Mouse (Mus musculus) MEL (cell line): ENCODE data around the gene Abca5.

Source experiments
- CTCF ChIP-seq, 3 experiments: IDR thresholded peaks in 2 of 3; conservative IDR thresholded peaks in 1 of 3; 2 replicates each; pipeline ENCODE4 v1.5.1; 2011 to 2012; ENCODE audit warnings: low read length in 3 of 3, low read depth in 2 of 3, mild to moderate bottlenecking in 2 of 3, improper control_type of control experiment in 1 of 3, inconsistent platforms in 1 of 3, mixed read lengths in 1 of 3, moderate library complexity in 1 of 3; ENCODE audit not compliant: control insufficient read depth in 1 of 3, insufficient read depth in 1 of 3, poor library complexity in 1 of 3, severe bottlenecking in 1 of 3
- ELF1 ChIP-seq: IDR thresholded peaks from 2 replicates; pipeline ENCODE4 v1.6.1; 2014; ENCODE audit warnings: low read depth, mild to moderate bottlenecking, inconsistent platforms, low read length, improper control_type of control experiment, moderate library complexity
- MAZ ChIP-seq: IDR thresholded peaks from 2 replicates; pipeline ENCODE4 v1.6.1; 2012; ENCODE audit warnings: low read depth, mild to moderate bottlenecking, inconsistent platforms, low read length, improper control_type of control experiment
- NRF1 ChIP-seq: IDR thresholded peaks from 2 replicates; pipeline ENCODE4 v1.6.1; 2014; ENCODE audit warnings: low read depth, mild to moderate bottlenecking, inconsistent platforms, low read length, improper control_type of control experiment, moderate library complexity; ENCODE audit not compliant: poor library complexity, insufficient read depth, severe bottlenecking
- POLR2AphosphoS2 ChIP-seq: IDR thresholded peaks from 2 replicates; pipeline ENCODE4 v1.6.1; 2011; ENCODE audit warnings: low read length, improper control_type of control experiment
- USF2 ChIP-seq, 2 experiments: IDR thresholded peaks; 2 replicates each; pipeline ENCODE4 v1.6.1; 2011 to 2012; ENCODE audit warnings: improper control_type of control experiment in 2 of 2, low read length in 2 of 2, borderline replicate concordance in 1 of 2, inconsistent platforms in 1 of 2, low read depth in 1 of 2, mild to moderate bottlenecking in 1 of 2; ENCODE audit not compliant: insufficient read depth in 1 of 2

- TF ChIP-seq CTCF (IDR thresholded peaks at IDR 0.05 in 2 of 3, conservative IDR thresholded peaks at IDR 0.05 in 1 of 3; ENCODE audit: control insufficient read depth in 1 of 3, insufficient read depth in 1 of 3, low read depth in 2 of 3, low read length in 3 of 3, poor library complexity in 1 of 3, severe bottlenecking in 1 of 3) (no peak), ELF1 (no peak), POLR2AphosphoS2 (no peak), MAZ (no peak), NRF1 (no peak), USF2 (IDR thresholded peaks at IDR 0.05; ENCODE audit: borderline replicate concordance in 1 of 2, insufficient read depth in 1 of 2, low read depth in 1 of 2, low read length in 2 of 2) (no peak)
Measured at GRCm38 (mm10) chr11:110322266-110322665, 15.2 kb downstream of the Abca5 start.
